Mouse (Mus musculus) small intestine, adult 10 weeks (tissue): Measurements from ENCODE around the gene Magea4. TPM values are rescaled to one million over a fixed set of nuclear protein-coding genes. Genes with fewer than 3 reads are reported as not detected.

ENCODE experiments used
- polyA plus RNA-seq: library from polyadenylated mRNA; stranded (reverse); fragments of 350-450 nt; fragmentation: Illumina TruSeq; extraction: RNeasy Lipid Tissue Mini Kit (QIAGEN cat#74804); gene quantifications from one replicate; pipeline ENCODE4 v1.2.3, GENCODE M21; 2014; ENCODE audit warnings: low replicate concordance

Gene Magea4
- not detected for polyA plus RNA-seq

DNA sequence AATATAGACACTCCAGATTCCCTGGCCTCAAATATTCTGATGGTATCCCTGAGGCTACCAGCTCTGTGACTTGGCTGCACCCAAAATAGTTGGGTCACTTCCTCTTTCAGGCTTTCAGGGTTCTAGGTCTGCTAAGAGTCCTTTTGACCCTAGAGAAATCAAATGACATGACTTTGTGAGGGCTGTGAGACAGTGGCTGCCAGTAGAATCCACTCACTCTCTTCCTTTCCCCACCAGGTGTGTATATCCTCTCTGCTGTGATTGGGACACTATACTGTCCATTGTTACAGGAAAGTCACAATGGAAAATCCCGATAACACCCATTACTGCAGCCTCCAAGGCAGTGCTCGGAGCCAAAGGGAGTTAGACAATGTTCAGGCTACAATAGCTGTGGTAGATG, at the start of gene Magea4:
Gene Magea4 (plus strand): TSS at position 301 of the 400 bp plus-strand sequence.

Other genes starting within 250 kb of the Magea4 start
- gene Fate1, start 249.0 kb upstream of the Magea4 start, polyA plus RNA-seq, result not detected
- gene Cnga2, start 230.2 kb upstream of the Magea4 start, polyA plus RNA-seq, result not detected
- 2.6 TPM for gene Gabre, start 52.8 kb downstream of the Magea4 start, polyA plus RNA-seq
- not detected for gene Magea10, start 164.8 kb downstream of the Magea4 start, polyA plus RNA-seq